Mouse (Mus musculus): ENCODE data around the gene Opa3. TPM values are rescaled to one million over a fixed set of nuclear protein-coding genes. Genes with fewer than 3 reads are reported as not detected.

Gene Opa3
- polyA plus RNA-seq, 1 experiment from 2014 or later: 40.6 TPM

- H3K36me3 ChIP-seq: peaks cover 40% of the 10 kb centered on the region
- H3K4me1 ChIP-seq: no peaks in the 10 kb centered on the region
- no peak for ATAC-seq (replicated peaks)
- H3K9me3 ChIP-seq: no peaks in the 10 kb centered on the region
- H3K27ac ChIP-seq (replicated peaks): no peak overlapping the region
- H3K27me3 ChIP-seq: no peaks in the 10 kb centered on the region
- H3K4me3 ChIP-seq: no peak overlapping the region
- H3K4me2 ChIP-seq (replicated peaks): no peak overlapping the region
- no peak overlapping the region for H3K9ac ChIP-seq (replicated peaks)
- WGBS: 90% methylated on average over 17 of the region's 17 CpGs
Measured at GRCm38 (mm10) chr7:19255395-19255794, 27.3 kb downstream of the Opa3 start.

- WGBS: 92% methylated on average over 7 of the region's 7 CpGs
- Histone ChIP-seq H3K4me1 (no peaks in the 10 kb centered on the region), H3K27me3 (no peaks in the 10 kb centered on the region), H3K27ac (replicated peaks) (no peak overlapping the region), H3K4me3 (no peak overlapping the region), H3K36me3 (peaks cover 49% of the 10 kb centered on the region), H3K4me2 (replicated peaks) (no peak overlapping the region), H3K9me3 (no peaks in the 10 kb centered on the region), H3K9ac (replicated peaks) (no peak overlapping the region)
- ATAC-seq (replicated peaks): no peak
Measured at GRCm38 (mm10) chr7:19256567-19256966, 28.4 kb downstream of the Opa3 start.

- Histone ChIP-seq H3K27ac (replicated peaks) (no peak overlapping the region), H3K4me1 (no peaks in the 10 kb centered on the region), H3K36me3 (peaks cover 56% of the 10 kb centered on the region), H3K27me3 (no peaks in the 10 kb centered on the region), H3K4me2 (replicated peaks) (no peak overlapping the region), H3K4me3 (no peak overlapping the region), H3K9me3 (no peaks in the 10 kb centered on the region), H3K9ac (replicated peaks) (no peak overlapping the region)
- ATAC-seq (replicated peaks): 0 out of 2 replicates have a peak, but pooled peaks have one; percentile 55
- 37% methylated on average over 11 of the region's 11 CpGs for WGBS
Measured at GRCm38 (mm10) chr7:19257390-19258022, 29.4 kb downstream of the Opa3 start.

- no peak for ATAC-seq (replicated peaks)
- Histone ChIP-seq H3K27me3 (no peaks in the 10 kb centered on the region), H3K4me2 (replicated peaks) (no peak overlapping the region), H3K9me3 (no peaks in the 10 kb centered on the region), H3K4me3 (no peak overlapping the region), H3K27ac (replicated peaks) (no peak overlapping the region), H3K36me3 (peaks cover 60% of the 10 kb centered on the region), H3K9ac (replicated peaks) (no peak overlapping the region), H3K4me1 (no peaks in the 10 kb centered on the region)
- WGBS: 78% methylated on average over 3 of the region's 3 CpGs
Measured at GRCm38 (mm10) chr7:19258336-19258735, 30.2 kb downstream of the Opa3 start.

- no peak for ATAC-seq (replicated peaks)
- H3K4me1 ChIP-seq: peaks cover 14% of the 10 kb centered on the region
- H3K4me2 ChIP-seq (replicated peaks): no peak overlapping the region
- no peak overlapping the region for H3K27ac ChIP-seq (replicated peaks)
- no peak overlapping the region for H3K4me3 ChIP-seq
- H3K36me3 ChIP-seq: peaks cover 30% of the 10 kb centered on the region
- WGBS: 87% methylated on average over 7 of the region's 7 CpGs
- H3K9me3 ChIP-seq: no peaks in the 10 kb centered on the region
- no peak overlapping the region for H3K9ac ChIP-seq (replicated peaks)
- H3K27me3 ChIP-seq: no peaks in the 10 kb centered on the region
Measured at GRCm38 (mm10) chr7:19265147-19265546, 37.0 kb downstream of the Opa3 start.

- H3K9ac ChIP-seq (replicated peaks): no peak overlapping the region
- peaks cover 23% of the 10 kb centered on the region for H3K4me1 ChIP-seq
- H3K27ac ChIP-seq (replicated peaks): no peak overlapping the region
- H3K9me3 ChIP-seq: no peaks in the 10 kb centered on the region
- no peak overlapping the region for H3K4me3 ChIP-seq
- no peak for ATAC-seq (replicated peaks)
- peaks cover 20% of the 10 kb centered on the region for H3K36me3 ChIP-seq
- H3K27me3 ChIP-seq: no peaks in the 10 kb centered on the region
- no peak overlapping the region for H3K4me2 ChIP-seq (replicated peaks)
- WGBS: 89% methylated on average over 10 of the region's 10 CpGs
Measured at GRCm38 (mm10) chr7:19265928-19266822, 38.0 kb downstream of the Opa3 start.

- Histone ChIP-seq H3K36me3 (peaks cover 14% of the 10 kb centered on the region), H3K27ac (replicated peaks) (no peak overlapping the region), H3K4me2 (replicated peaks) (no peak overlapping the region), H3K4me3 (no peak overlapping the region), H3K9ac (replicated peaks) (no peak overlapping the region), H3K4me1 (peaks cover 23% of the 10 kb centered on the region), H3K9me3 (no peaks in the 10 kb centered on the region), H3K27me3 (no peaks in the 10 kb centered on the region)
- 82% methylated on average over 10 of the region's 10 CpGs for WGBS
- no peak for ATAC-seq (replicated peaks)
Measured at GRCm38 (mm10) chr7:19267051-19267450, 38.9 kb downstream of the Opa3 start.

- Histone ChIP-seq H3K4me2 (replicated peaks) (peak overlapping the region; percentile 92), H3K27ac (replicated peaks) (peak overlapping the region; percentile 27), H3K9ac (replicated peaks) (peak overlapping the region; percentile 91), H3K4me1 (peaks cover 29% of the 10 kb centered on the region), H3K4me3 (peak overlapping the region; percentile 98), H3K9me3 (no peaks in the 10 kb centered on the region), H3K36me3 (peaks cover 4% of the 10 kb centered on the region), H3K27me3 (no peaks in the 10 kb centered on the region)
- ATAC-seq (replicated peaks): no peak
- WGBS: 64% methylated on average over 10 of the region's 10 CpGs
Measured at GRCm38 (mm10) chr7:19268993-19269681, 41.0 kb downstream of the Opa3 start.

GRCm38 (mm10) chr7:19269721-19270441, 41.7 kb downstream of the Opa3 start:
- peak overlapping the region; percentile 91 for H3K9ac ChIP-seq (replicated peaks)

GRCm38 (mm10) chr7:19270509-19271237, 42.5 kb downstream of the Opa3 start:
- 0% methylated on average over 18 of the region's 21 CpGs for WGBS

More at GRCm38 (mm10) chr7:19269721-19270441, 41.7 kb downstream of the Opa3 start:
- Histone ChIP-seq H3K4me2 (replicated peaks) (peak overlapping the region; percentile 92), H3K27ac (replicated peaks) (peak overlapping the region; percentile 27), H3K4me1 (peaks cover 29% of the 10 kb centered on the region), H3K9me3 (no peaks in the 10 kb centered on the region), H3K27me3 (no peaks in the 10 kb centered on the region), H3K36me3 (no peaks in the 10 kb centered on the region), H3K4me3 (peak overlapping the region; percentile 98)
- ATAC-seq (replicated peaks): no peak
- 3% methylated on average over 19 of the region's 19 CpGs for WGBS

More at GRCm38 (mm10) chr7:19270509-19271237, 42.5 kb downstream of the Opa3 start:
- no peaks in the 10 kb centered on the region for H3K9me3 ChIP-seq
- H3K27ac ChIP-seq (replicated peaks): peak overlapping the region; percentile 91
- peak overlapping the region; percentile 98 for H3K4me3 ChIP-seq
- H3K36me3 ChIP-seq: no peaks in the 10 kb centered on the region
- H3K4me1 ChIP-seq: peaks cover 29% of the 10 kb centered on the region
- peak overlapping the region; percentile 91 for H3K9ac ChIP-seq (replicated peaks)
- peak overlapping the region; percentile 92 for H3K4me2 ChIP-seq (replicated peaks)
- H3K27me3 ChIP-seq: no peaks in the 10 kb centered on the region
- ATAC-seq (replicated peaks): no peak

Measured in forebrain, embryonic 15.5 days (tissue).